Mouse (Mus musculus) intestine, embryonic 14.5 days (tissue): ENCODE data around the gene Nr1h2. TPM values are rescaled to one million over a fixed set of nuclear protein-coding genes. Genes with fewer than 3 reads are reported as not detected.

ENCODE experiments used
- ATAC-seq: fragments of 200-750 bp; cut with Nextera tagmentation; replicated peaks from 2 replicates; pipeline ENCODE4 v1.8.0; 2017; ENCODE audit warnings: low read depth, moderate number of reproducible peaks, moderate TSS enrichment, moderate library complexity; ENCODE audit not compliant: low FRiP score, low TSS enrichment
- DNase-seq: peaks from one replicate; pipeline ENCODE4 v3.0.0-alpha.2; 2018; ENCODE audit warnings: low spot score
- H3K27ac ChIP-seq: fragments of 300-500 bp; sonication (generic); 2 replicates; pipeline ENCODE4 v1.5.1; 2014; ENCODE audit warnings: low read depth, mild to moderate bottlenecking, control low read depth
- H3K27me3 ChIP-seq: fragments of 300-500 bp; sonication (generic); replicated peaks from 2 replicates; pipeline ENCODE4 v1.6.1; 2014; ENCODE audit warnings: low read length, control low read depth; ENCODE audit not compliant: control insufficient read depth, insufficient read depth
- H3K36me3 ChIP-seq: fragments of 300-500 bp; sonication (generic); 2 replicates; pipeline ENCODE4 v1.6.1; 2014; ENCODE audit warnings: low read length, control low read depth; ENCODE audit not compliant: control insufficient read depth, insufficient read depth
- H3K4me1 ChIP-seq: fragments of 300-500 bp; sonication (generic); replicated peaks from 2 replicates; pipeline ENCODE4 v1.6.1; 2014; ENCODE audit warnings: low read length, control low read depth, mixed read lengths; ENCODE audit not compliant: control insufficient read depth, insufficient read depth
- H3K4me2 ChIP-seq: fragments of 300-500 bp; sonication (generic); 2 replicates; pipeline ENCODE4 v1.6.1; 2014; ENCODE audit warnings: low read length
- H3K4me3 ChIP-seq: fragments of 300-500 bp; sonication (generic); 2 replicates; pipeline ENCODE4 v1.5.1; 2014; ENCODE audit warnings: low read depth, low read length, control low read depth, mixed read lengths
- H3K9ac ChIP-seq: fragments of 300-500 bp; sonication (generic); 2 replicates; pipeline ENCODE4 v1.6.1; 2014; ENCODE audit warnings: mild to moderate bottlenecking, low read length
- H3K9me3 ChIP-seq: fragments of 300-500 bp; sonication (generic); 2 replicates; pipeline ENCODE4 v1.6.1; 2016; ENCODE audit warnings: low read length, control low read depth; ENCODE audit not compliant: control insufficient read depth
- WGBS: fragments of 180-500 bp; shearing (Covaris S2); extraction: QIAGEN DNeasy Blood & Tissue Kit; methylation state at CpG from one replicate; pipeline ENCODE4 v1.1.7; 2014; 5-methylcytosine and 5-hydroxymethylcytosine counted together
- polyA plus RNA-seq: library from polyadenylated mRNA; unstranded; fragments of >200 nt; fragmentation: Nextera tagmentation; extraction: Ambion mirVana; gene quantifications from 2 replicates; pipeline ENCODE4 v1.2.1, GENCODE M21; 2014

The Nr1h2 gene
- polyA plus RNA-seq, 1 experiment from 2014 or later = 70.6 TPM

DNA sequence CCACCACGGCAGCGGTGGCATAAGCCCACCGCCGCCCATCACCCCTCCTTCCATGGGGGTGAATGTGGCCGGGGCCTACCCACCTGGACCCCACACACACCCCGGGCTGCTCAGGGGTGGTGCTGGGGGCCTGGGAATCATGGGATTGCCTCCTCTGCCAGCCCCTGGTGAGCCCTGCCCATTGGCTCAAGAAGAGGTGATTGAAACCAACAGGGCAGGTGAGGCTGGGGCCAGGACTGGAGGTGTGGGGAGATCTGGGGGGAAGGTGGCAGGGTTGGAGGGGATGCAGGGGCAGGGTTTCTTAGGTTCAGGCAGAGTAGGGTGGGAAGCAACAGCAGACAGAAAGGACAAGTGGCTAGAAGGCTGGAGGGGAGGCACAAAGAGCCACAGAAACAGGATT, 42.3 kb upstream of the Nr1h2 start:
- H3K9me3 ChIP-seq = no peaks in the 10 kb centered on the region
- no peak for ATAC-seq
- no peak for DNase-seq
- H3K27me3 ChIP-seq = peaks cover 31% of the 10 kb centered on the region
- no peak overlapping the region for H3K4me2 ChIP-seq
- no peaks in the 10 kb centered on the region for H3K36me3 ChIP-seq
- no peak overlapping the region for H3K27ac ChIP-seq
- H3K4me1 ChIP-seq = peaks cover 4% of the 10 kb centered on the region; the same call in 1 of the 2 replicates
- H3K9ac ChIP-seq = no peak overlapping the region
- whole genome bisulfite sequencing = 93% methylated on average over 6 of the region's 6 CpGs
- H3K4me3 ChIP-seq = no peak overlapping the region

DNA sequence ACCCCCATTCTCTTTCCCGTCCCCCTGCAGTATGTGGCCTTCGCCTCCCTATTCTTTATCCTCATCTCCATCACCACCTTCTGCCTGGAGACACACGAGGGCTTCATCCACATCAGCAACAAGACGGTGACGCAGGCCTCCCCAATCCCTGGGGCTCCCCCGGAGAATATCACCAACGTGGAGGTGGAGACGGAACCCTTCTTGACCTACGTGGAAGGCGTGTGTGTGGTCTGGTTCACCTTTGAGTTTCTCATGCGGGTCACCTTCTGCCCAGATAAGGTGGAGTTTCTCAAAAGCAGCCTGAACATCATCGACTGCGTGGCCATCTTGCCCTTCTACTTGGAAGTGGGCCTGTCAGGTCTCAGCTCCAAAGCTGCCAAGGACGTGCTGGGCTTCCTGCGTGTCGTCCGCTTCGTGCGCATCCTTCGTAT, 41.4 kb upstream of the Nr1h2 start:
- Histone ChIP-seq H3K36me3 (no peaks in the 10 kb centered on the region), H3K27ac (no peak overlapping the region), H3K9ac (no peak overlapping the region), H3K4me1 (peaks cover 6% of the 10 kb centered on the region; the same call in 1 of the 2 replicates), H3K4me2 (no peak overlapping the region), H3K27me3 (peaks cover 34% of the 10 kb centered on the region), H3K4me3 (no peak overlapping the region), H3K9me3 (no peaks in the 10 kb centered on the region)
- ATAC-seq = no peak
- DNase-seq = no peak
- 90% methylated on average over 20 of the region's 20 CpGs for WGBS

DNA sequence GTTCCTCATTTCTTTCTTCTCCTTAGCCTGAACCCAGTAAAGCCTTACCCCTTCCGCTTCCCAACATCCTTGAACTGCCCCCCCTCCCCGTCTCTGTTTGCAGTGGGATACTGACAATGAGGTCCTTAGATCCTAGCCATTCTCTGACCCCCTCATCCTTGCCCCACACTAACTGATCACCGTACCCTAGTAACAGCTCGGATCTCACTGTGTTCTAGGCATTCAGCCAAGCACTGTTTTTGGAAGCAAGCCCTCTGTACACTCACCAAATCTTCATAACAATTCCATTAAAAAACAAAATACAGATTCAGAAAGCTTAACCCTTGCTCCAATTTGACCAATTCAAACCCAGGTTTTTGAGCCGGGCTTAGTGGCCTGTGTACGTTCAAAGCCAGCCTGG, 40.5 kb upstream of the Nr1h2 start:
- Histone ChIP-seq H3K4me1 (peaks cover 7% of the 10 kb centered on the region; the same call in 1 of the 2 replicates), H3K4me2 (no peak overlapping the region), H3K27ac (no peak overlapping the region), H3K9me3 (no peaks in the 10 kb centered on the region), H3K9ac (no peak overlapping the region), H3K36me3 (no peaks in the 10 kb centered on the region), H3K4me3 (no peak overlapping the region), H3K27me3 (peaks cover 43% of the 10 kb centered on the region)
- DNase-seq (no peak), ATAC-seq (no peak)
- 61% methylated on average over 6 of the region's 6 CpGs for WGBS

DNA sequence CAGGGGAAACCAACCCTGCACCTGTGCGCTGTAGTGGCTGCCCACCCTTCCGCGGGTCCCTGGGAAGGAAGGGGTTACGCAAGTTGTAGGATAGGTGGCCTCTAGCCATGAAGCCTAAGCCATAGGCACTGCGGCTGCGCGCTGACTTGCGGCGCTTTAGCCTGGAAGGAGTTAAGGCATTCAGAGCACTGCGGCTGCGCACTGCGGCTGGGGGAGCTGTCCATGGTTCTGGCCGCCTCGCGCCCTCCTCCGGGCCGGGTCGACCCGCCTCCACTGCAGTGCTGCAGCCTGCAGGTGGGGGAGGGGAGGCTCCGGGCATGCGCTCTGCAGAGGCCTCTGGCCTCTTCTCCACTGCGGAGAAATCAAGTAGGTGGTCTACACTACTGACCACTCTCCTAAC, 40.0 kb upstream of the Nr1h2 start:
- WGBS = under 1% methylated on average over 22 of the region's 22 CpGs
- Histone ChIP-seq H3K9me3 (no peaks in the 10 kb centered on the region), H3K27me3 (peaks cover 47% of the 10 kb centered on the region), H3K4me2 (peak overlapping the region; percentile 11; the same call in 1 of the 2 replicates), H3K4me3 (no peak overlapping the region), H3K4me1 (peaks cover 13% of the 10 kb centered on the region), H3K36me3 (no peaks in the 10 kb centered on the region), H3K27ac (no peak overlapping the region), H3K9ac (no peak overlapping the region)
- ATAC-seq = peak; percentile 18; the same call in 1 of the 2 replicates
- peak; percentile 95 for DNase-seq

DNA sequence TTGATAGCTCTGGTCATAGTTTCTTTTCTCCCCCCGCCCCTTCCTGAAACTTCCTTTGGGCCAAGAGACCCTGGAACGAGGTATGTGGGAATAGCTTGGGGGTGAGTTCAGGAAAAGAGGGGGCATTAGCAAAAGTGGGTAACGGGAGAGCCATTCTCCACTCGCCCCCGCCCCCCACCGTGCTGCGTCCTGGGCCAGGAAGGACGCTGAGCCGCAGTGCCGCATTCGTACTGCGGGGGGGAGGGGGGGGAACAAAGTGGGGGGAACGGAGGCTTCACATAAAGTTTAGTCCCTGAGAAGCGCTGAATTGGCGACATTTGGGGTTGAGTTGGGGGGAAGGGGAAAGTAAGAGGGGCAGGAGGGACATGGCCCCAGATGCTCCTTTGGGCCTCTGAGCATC, 39.3 kb upstream of the Nr1h2 start:
- no peak overlapping the region for H3K27ac ChIP-seq
- ATAC-seq = no peak

DNA sequence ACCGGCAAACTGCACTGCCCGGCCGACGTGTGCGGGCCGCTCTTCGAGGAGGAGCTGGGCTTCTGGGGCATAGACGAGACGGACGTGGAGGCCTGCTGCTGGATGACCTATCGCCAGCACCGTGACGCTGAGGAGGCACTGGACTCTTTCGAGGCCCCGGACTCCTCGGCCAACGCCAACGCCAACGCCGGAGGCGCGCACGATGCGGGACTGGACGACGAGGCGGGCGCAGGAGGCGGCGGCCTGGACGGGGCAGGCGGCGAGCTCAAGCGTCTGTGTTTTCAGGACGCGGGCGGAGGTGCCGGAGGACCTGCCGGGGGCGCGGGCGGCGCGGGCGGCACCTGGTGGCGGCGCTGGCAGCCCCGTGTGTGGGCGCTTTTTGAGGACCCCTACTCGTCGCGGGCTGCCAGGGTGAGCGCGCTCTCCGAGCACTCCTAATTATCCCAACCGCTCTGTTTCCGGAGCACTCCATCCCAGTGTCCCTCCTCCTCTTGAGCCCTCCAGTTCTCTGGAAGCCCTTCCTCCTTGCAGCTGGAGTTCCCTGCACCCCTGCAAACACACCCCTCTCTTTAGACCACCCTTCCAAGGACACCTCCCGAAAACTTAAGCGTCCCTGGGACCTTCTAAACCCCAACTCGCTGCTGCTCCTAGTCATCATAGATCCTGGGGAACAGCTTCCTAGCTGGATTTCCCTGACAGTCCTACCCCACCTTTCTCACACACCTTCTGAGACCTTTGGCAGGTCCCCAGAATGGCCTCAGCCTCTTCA, 37.8 kb upstream of the Nr1h2 start:
- peak overlapping the region; percentile 97 for H3K4me2 ChIP-seq
- DNase-seq (no peak), ATAC-seq (no peak)
- H3K9me3 ChIP-seq = no peaks in the 10 kb centered on the region
- peaks cover 69% of the 10 kb centered on the region for H3K27me3 ChIP-seq
- peaks cover 15% of the 10 kb centered on the region for H3K4me1 ChIP-seq
- under 1% methylated on average over 53 of the region's 60 CpGs for WGBS
- no peak overlapping the region for H3K27ac ChIP-seq
- no peaks in the 10 kb centered on the region for H3K36me3 ChIP-seq
- peak overlapping the region; percentile 38 for H3K9ac ChIP-seq
- peak overlapping the region; percentile 47 for H3K4me3 ChIP-seq

More for the DNA sequence above, 39.3 kb upstream of the Nr1h2 start:
- H3K4me1 ChIP-seq = peaks cover 15% of the 10 kb centered on the region
- H3K4me2 ChIP-seq = no peak overlapping the region
- H3K36me3 ChIP-seq = no peaks in the 10 kb centered on the region
- 5% methylated on average over 15 of the region's 15 CpGs for WGBS
- no peak overlapping the region for H3K9ac ChIP-seq
- no peak for DNase-seq
- no peaks in the 10 kb centered on the region for H3K9me3 ChIP-seq
- peaks cover 54% of the 10 kb centered on the region for H3K27me3 ChIP-seq
- H3K4me3 ChIP-seq = no peak overlapping the region

DNA sequence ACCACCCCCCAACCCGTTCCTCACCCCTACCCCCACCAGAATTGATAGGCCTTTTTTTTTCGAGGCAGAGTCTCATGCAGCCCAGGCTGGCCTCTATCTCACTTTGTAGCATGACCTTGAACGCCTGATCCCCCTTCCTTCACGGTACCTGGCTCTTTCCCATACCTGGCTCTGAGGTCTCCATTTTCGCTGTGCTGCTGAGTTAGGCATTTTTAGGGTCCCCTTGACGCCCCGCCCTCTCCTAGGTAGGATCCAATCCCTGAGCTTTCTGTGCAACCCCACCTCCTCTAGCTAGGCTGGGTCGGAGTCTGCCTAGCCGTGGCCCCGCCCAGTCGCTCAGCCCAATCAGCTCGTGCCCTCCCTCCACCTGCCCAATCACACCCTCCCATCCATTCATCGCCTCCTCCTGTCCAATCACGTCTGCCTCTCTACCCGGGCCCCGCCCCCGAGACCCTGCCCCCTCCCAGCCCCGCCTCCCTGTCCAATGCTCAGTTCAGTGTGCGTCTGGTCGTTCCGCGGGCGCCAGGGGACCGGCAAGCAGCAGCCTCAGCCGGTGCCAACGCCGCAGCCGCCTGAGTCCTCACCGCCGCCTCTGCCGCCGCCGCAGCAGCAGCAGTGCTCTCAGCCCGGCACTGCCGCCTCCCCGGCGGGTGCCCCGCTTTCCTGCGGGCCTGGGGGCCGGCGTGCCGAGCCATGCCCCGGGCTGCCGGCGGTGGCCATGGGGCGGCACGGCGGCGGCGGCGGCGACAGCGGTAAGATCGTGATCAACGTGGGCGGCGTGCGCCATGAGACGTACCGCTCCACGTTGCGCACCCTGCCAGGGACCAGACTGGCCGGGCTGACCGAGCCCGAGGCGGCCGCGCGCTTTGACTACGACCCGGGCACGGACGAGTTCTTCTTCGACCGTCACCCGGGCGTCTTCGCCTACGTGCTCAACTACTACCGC, 36.9 kb upstream of the Nr1h2 start, which contains the start of gene Kcnc3:
Kcnc3 (plus strand) TSS at position 263 of the 946 bp plus-strand sequence.
- Histone ChIP-seq H3K9me3 (no peaks in the 10 kb centered on the region), H3K4me1 (peaks cover 15% of the 10 kb centered on the region), H3K4me3 (peak within 1 kb of the TSS; percentile 47), H3K27me3 (peaks cover 78% of the 10 kb centered on the region), H3K4me2 (peak within 1 kb of the TSS; percentile 97), H3K27ac (no peak within 1 kb of the TSS), H3K9ac (peak within 1 kb of the TSS; percentile 38), H3K36me3 (no peaks in the 10 kb centered on the region)
- ATAC-seq = peak; percentile 89
- peak; percentile 92 for DNase-seq
- WGBS = under 1% methylated on average over 79 of the region's 80 CpGs

DNA sequence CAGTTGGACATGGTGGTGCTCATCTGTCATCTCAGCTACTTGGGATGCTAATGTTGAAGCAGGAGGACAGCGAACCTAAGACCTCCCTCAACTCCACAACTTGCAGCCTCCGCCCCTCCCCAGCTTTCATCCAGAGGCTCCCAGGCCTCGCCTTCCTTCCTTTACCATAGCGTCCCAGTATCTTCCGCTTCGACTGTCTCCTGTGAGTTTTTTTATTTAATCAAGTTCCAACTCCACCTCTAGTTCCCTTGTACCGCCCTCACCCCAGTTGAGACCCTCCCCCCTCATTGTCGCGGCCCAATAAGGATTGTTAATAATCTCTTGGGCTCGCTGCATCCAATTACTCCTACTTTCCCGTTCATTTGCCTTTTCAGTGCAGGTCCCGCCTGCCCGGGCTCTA, 36.2 kb upstream of the Nr1h2 start:
- ATAC-seq (no peak), DNase-seq (no peak)
- no peaks in the 10 kb centered on the region for H3K36me3 ChIP-seq
- H3K4me3 ChIP-seq = peak overlapping the region; percentile 47; the same call in 1 of the 2 replicates
- no peak overlapping the region for H3K9ac ChIP-seq
- peaks cover 15% of the 10 kb centered on the region for H3K4me1 ChIP-seq
- H3K27me3 ChIP-seq = peaks cover 85% of the 10 kb centered on the region
- 6% methylated on average over 13 of the region's 13 CpGs for WGBS
- H3K9me3 ChIP-seq = no peaks in the 10 kb centered on the region
- no peak overlapping the region for H3K27ac ChIP-seq
- H3K4me2 ChIP-seq = peak overlapping the region; percentile 97
